Mouse (Mus musculus) spleen, postnatal 4 days (tissue): ENCODE results near the gene Paxip1.
A peak's percentile ranks its signal among the peaks of the same experiment; 100 is the strongest.

Experiments
- DNase-seq, 2 experiments: peaks; one replicate each; pipeline ENCODE4 v3.0.0; 2022; ENCODE audit warnings: low spot score in 2 of 2

The Paxip1 gene

GRCm38 (mm10) chr5:27791303-27792172 lies at the start of gene Paxip1:
Gene Paxip1, minus strand, starts transcription at chr5:27791691.
- DNase-seq, result peak; percentile 98 to 99

GRCm38 (mm10) chr5:27838061-27838460 lies 46.6 kb upstream of the Paxip1 start:
- DNase-seq, result no peak

- DNase-seq, result no peak
These were observed 43.6 kb upstream of the Paxip1 start for GRCm38 (mm10) chr5:27835096-27835495.

GRCm38 (mm10) chr5:27827971-27828370 lies 36.5 kb upstream of the Paxip1 start:
- no peak for DNase-seq

- DNase-seq, result no peak
These were observed 29.7 kb upstream of the Paxip1 start for GRCm38 (mm10) chr5:27821161-27821560.

GRCm38 (mm10) chr5:27818840-27819672 lies 27.6 kb upstream of the Paxip1 start:
- DNase-seq, result no peak

GRCm38 (mm10) chr5:27814282-27814681 lies 22.8 kb upstream of the Paxip1 start:
- no peak for DNase-seq

GRCm38 (mm10) chr5:27793923-27794322 lies 2.4 kb upstream of the Paxip1 start:
- DNase-seq, result peak; percentile 78 to 91

- DNase-seq, result no peak
These were observed 1.2 kb upstream of the Paxip1 start for GRCm38 (mm10) chr5:27792531-27793205.

- no peak for DNase-seq
These were observed 631 bp upstream of the Paxip1 start for GRCm38 (mm10) chr5:27792173-27792470.

GRCm38 (mm10) chr5:27790910-27791288 lies 592 bp downstream of the Paxip1 start:
- DNase-seq, result no peak

- no peak for DNase-seq
These were observed 1.2 kb downstream of the Paxip1 start for GRCm38 (mm10) chr5:27790086-27790909.

- DNase-seq, result no peak
These were observed 1.9 kb downstream of the Paxip1 start for GRCm38 (mm10) chr5:27789586-27789985.

GRCm38 (mm10) chr5:27783381-27783780 lies 8.1 kb downstream of the Paxip1 start:
- no peak for DNase-seq

GRCm38 (mm10) chr5:27767948-27768347 lies 23.5 kb downstream of the Paxip1 start:
- no peak for DNase-seq

GRCm38 (mm10) chr5:27765780-27766179 lies 25.7 kb downstream of the Paxip1 start:
- DNase-seq, result no peak

GRCm38 (mm10) chr5:27744944-27745343 lies 46.5 kb downstream of the Paxip1 start:
- DNase-seq, result no peak

- no peak for DNase-seq
These were observed 52.3 kb downstream of the Paxip1 start for GRCm38 (mm10) chr5:27739216-27739615.

- DNase-seq, result peak in 1 of 2 experiments; percentile 30
These were observed 54.3 kb downstream of the Paxip1 start for GRCm38 (mm10) chr5:27737168-27737567.

GRCm38 (mm10) chr5:27732288-27732868 lies 59.1 kb downstream of the Paxip1 start:
- no peak for DNase-seq

- DNase-seq, result no peak
These were observed 60.1 kb downstream of the Paxip1 start for GRCm38 (mm10) chr5:27731392-27731791.
